Mouse (Mus musculus) limb, embryonic 12.5 days (tissue): ENCODE measurements at regions not wholly inside any gene's neighbourhood (a gene's known extent, or its start where the extent isn't known, plus 50 kb on each side); places are given as distances from the start of the nearest gene placed in this dataset.

Source experiments
- ATAC-seq: fragments of 200-750 bp; cut with Nextera tagmentation; 2 replicates; pipeline ENCODE4 v1.8.0; 2017; ENCODE audit warnings: low read depth, moderate TSS enrichment; ENCODE audit not compliant: insufficient number of reproducible peaks, insufficient read depth, low FRiP score, low TSS enrichment
- H3K27ac ChIP-seq: fragments of 300-500 bp; sonication (generic); 2 replicates; pipeline ENCODE4 v1.5.1; 2016; ENCODE audit warnings: mild to moderate bottlenecking, moderate library complexity
- H3K27me3 ChIP-seq: fragments of 300-500 bp; sonication (generic); 2 replicates; pipeline ENCODE4 v1.6.1; 2016; ENCODE audit warnings: mild to moderate bottlenecking, moderate library complexity
- H3K36me3 ChIP-seq: fragments of 300-500 bp; sonication (generic); 2 replicates; pipeline ENCODE4 v1.6.1; 2016; ENCODE audit warnings: mild to moderate bottlenecking, moderate library complexity
- H3K4me1 ChIP-seq: fragments of 300-500 bp; sonication (generic); replicated peaks from 2 replicates; pipeline ENCODE4 v1.6.1; 2016
- H3K4me2 ChIP-seq: fragments of 300-500 bp; sonication (generic); 2 replicates; pipeline ENCODE4 v1.6.1; 2016; ENCODE audit warnings: mild to moderate bottlenecking, moderate library complexity
- H3K4me3 ChIP-seq: fragments of 300-500 bp; sonication (generic); replicated peaks from 2 replicates; pipeline ENCODE4 v1.5.1; 2016; ENCODE audit warnings: mild to moderate bottlenecking
- H3K9ac ChIP-seq: fragments of 300-500 bp; sonication (generic); replicated peaks from 2 replicates; pipeline ENCODE4 v1.6.1; 2016; ENCODE audit warnings: mild to moderate bottlenecking, moderate library complexity
- H3K9me3 ChIP-seq: fragments of 300-500 bp; sonication (generic); 2 replicates; pipeline ENCODE4 v1.6.1; 2016; ENCODE audit warnings: mild to moderate bottlenecking, moderate library complexity
- WGBS: fragments of 180-500 bp; shearing (Covaris S2); methylation state at CpG from one replicate; pipeline ENCODE4 v1.1.7; 2016; 5-methylcytosine and 5-hydroxymethylcytosine counted together

DNA sequence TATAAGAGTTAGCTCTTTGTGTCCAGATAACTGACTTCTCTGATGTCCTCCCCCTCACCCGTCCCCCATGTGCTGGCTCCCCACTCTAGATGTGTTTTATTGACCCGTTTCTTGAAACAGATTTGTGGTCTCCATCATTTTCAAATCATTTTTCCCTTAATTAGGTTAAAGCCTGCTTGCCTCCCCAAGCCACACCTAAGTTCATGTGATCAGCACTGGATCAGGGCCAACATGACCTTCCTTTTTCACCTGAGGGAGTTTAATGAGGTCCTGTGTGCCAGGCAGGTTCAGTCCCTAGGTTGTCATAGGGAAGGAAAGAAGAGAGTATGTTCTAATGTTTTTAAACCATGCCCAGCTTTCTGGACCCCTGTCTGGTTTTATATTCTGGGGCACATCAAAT lies 390.9 kb upstream of the Slc35b3 start:
- Histone ChIP-seq H3K9me3 (no peaks in the 10 kb centered on the region), H3K27me3 (no peaks in the 10 kb centered on the region), H3K36me3 (no peaks in the 10 kb centered on the region), H3K4me3 (no peak overlapping the region), H3K27ac (no peak overlapping the region), H3K4me2 (no peak overlapping the region), H3K4me1 (0 out of 2 replicates have a peak, but pooled peaks cover 5% of the 10 kb centered on the region), H3K9ac (no peak overlapping the region)
- WGBS: 42% methylated on average over 2 of the region's 2 CpGs
- ATAC-seq: no peak

- 0 out of 2 replicates have a peak, but pooled peaks cover 5% of the 10 kb centered on the region for H3K4me1 ChIP-seq
- 68% methylated on average over 12 of the region's 12 CpGs for WGBS
- H3K9ac ChIP-seq: no peak overlapping the region
- no peak for ATAC-seq
- H3K4me2 ChIP-seq: no peak overlapping the region
- no peaks in the 10 kb centered on the region for H3K9me3 ChIP-seq
- H3K4me3 ChIP-seq: no peak overlapping the region
- H3K27ac ChIP-seq: no peak overlapping the region
- no peaks in the 10 kb centered on the region for H3K27me3 ChIP-seq
- H3K36me3 ChIP-seq: no peaks in the 10 kb centered on the region
Observed at GRCm38 (mm10) chr13:39350668-39351067, 390.0 kb upstream of the Slc35b3 start.

DNA sequence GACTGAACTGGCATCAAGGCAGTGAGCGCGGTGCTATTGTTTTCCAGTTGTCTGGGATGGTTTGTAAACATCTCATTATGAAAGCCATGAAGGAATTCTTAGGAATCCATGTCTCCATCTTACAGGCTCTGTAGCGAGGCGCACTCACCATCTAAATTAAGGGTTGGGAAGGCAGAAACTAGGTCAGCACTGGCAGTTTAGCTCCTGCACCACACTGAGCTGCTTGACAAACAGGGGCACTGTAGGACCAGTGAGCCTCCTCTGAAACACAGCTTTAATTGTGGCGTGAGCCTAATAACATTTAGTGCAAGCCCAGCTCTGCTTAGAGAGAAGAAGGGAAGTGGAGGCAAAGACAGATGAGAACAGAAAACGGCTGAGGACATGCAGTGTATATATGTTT lies 387.1 kb upstream of the Slc35b3 start:
- Histone ChIP-seq H3K4me2 (no peak overlapping the region), H3K9ac (no peak overlapping the region), H3K36me3 (no peaks in the 10 kb centered on the region), H3K27ac (no peak overlapping the region), H3K27me3 (no peaks in the 10 kb centered on the region), H3K9me3 (no peaks in the 10 kb centered on the region), H3K4me3 (no peak overlapping the region), H3K4me1 (0 out of 2 replicates have a peak, but pooled peaks cover 5% of the 10 kb centered on the region)
- no peak for ATAC-seq
- WGBS: 77% methylated on average over 6 of the region's 6 CpGs

GRCm38 (mm10) chr13:39334874-39335273 lies 374.2 kb upstream of the Slc35b3 start:
- Histone ChIP-seq H3K9me3 (no peaks in the 10 kb centered on the region), H3K4me1 (no peaks in the 10 kb centered on the region), H3K4me3 (no peak overlapping the region), H3K27me3 (no peaks in the 10 kb centered on the region), H3K9ac (no peak overlapping the region), H3K36me3 (no peaks in the 10 kb centered on the region), H3K27ac (no peak overlapping the region), H3K4me2 (no peak overlapping the region)
- 63% methylated on average over 7 of the region's 7 CpGs for WGBS
- no peak for ATAC-seq

GRCm38 (mm10) chr13:39329794-39330193 lies 369.1 kb upstream of the Slc35b3 start:
- WGBS: 76% methylated on average over 3 of the region's 3 CpGs
- no peaks in the 10 kb centered on the region for H3K27me3 ChIP-seq

GRCm38 (mm10) chr13:39326176-39326575 lies 365.5 kb upstream of the Slc35b3 start:
- no peaks in the 10 kb centered on the region for H3K36me3 ChIP-seq
- H3K9ac ChIP-seq: no peak overlapping the region
- H3K4me3 ChIP-seq: no peak overlapping the region
- no peaks in the 10 kb centered on the region for H3K4me1 ChIP-seq
- 75% methylated on average over 8 of the region's 8 CpGs for WGBS
- H3K27me3 ChIP-seq: no peaks in the 10 kb centered on the region
- no peaks in the 10 kb centered on the region for H3K9me3 ChIP-seq
- H3K4me2 ChIP-seq: no peak overlapping the region
- no peak for ATAC-seq
- no peak overlapping the region for H3K27ac ChIP-seq

More at GRCm38 (mm10) chr13:39329794-39330193, 369.1 kb upstream of the Slc35b3 start:
- Histone ChIP-seq H3K27ac (no peak overlapping the region), H3K4me2 (no peak overlapping the region), H3K9me3 (no peaks in the 10 kb centered on the region), H3K9ac (no peak overlapping the region), H3K4me3 (no peak overlapping the region), H3K4me1 (no peaks in the 10 kb centered on the region), H3K36me3 (no peaks in the 10 kb centered on the region)
- ATAC-seq: no peak

- H3K36me3 ChIP-seq: no peaks in the 10 kb centered on the region
- 83% methylated on average over 3 of the region's 3 CpGs for WGBS
Observed at GRCm38 (mm10) chr13:39321111-39321510, 360.4 kb upstream of the Slc35b3 start.

GRCm38 (mm10) chr13:39309758-39310157 lies 349.1 kb upstream of the Slc35b3 start:
- H3K27ac ChIP-seq: no peak overlapping the region
- H3K36me3 ChIP-seq: no peaks in the 10 kb centered on the region
- WGBS: 63% methylated on average over 5 of the region's 5 CpGs
- no peaks in the 10 kb centered on the region for H3K9me3 ChIP-seq
- no peak overlapping the region for H3K4me3 ChIP-seq
- no peak overlapping the region for H3K4me2 ChIP-seq
- H3K4me1 ChIP-seq: peaks cover 27% of the 10 kb centered on the region
- H3K27me3 ChIP-seq: peaks cover 4% of the 10 kb centered on the region
- no peak overlapping the region for H3K9ac ChIP-seq
- ATAC-seq: no peak

More at GRCm38 (mm10) chr13:39321111-39321510, 360.4 kb upstream of the Slc35b3 start:
- H3K27ac ChIP-seq: no peak overlapping the region
- no peak overlapping the region for H3K4me2 ChIP-seq
- no peaks in the 10 kb centered on the region for H3K9me3 ChIP-seq
- no peak overlapping the region for H3K9ac ChIP-seq
- H3K4me3 ChIP-seq: no peak overlapping the region
- 0 out of 2 replicates have a peak, but pooled peaks cover 2% of the 10 kb centered on the region for H3K4me1 ChIP-seq
- no peaks in the 10 kb centered on the region for H3K27me3 ChIP-seq
- no peak for ATAC-seq

GRCm38 (mm10) chr13:39307845-39308244 lies 347.2 kb upstream of the Slc35b3 start:
- Histone ChIP-seq H3K9me3 (no peaks in the 10 kb centered on the region), H3K27me3 (no peaks in the 10 kb centered on the region; the same call in 1 of the 2 replicates), H3K4me3 (no peak overlapping the region), H3K4me1 (peaks cover 27% of the 10 kb centered on the region), H3K36me3 (no peaks in the 10 kb centered on the region), H3K9ac (no peak overlapping the region), H3K27ac (peak overlapping the region; percentile 74; the same call in 1 of the 2 replicates), H3K4me2 (no peak overlapping the region)
- 73% methylated on average over 9 of the region's 9 CpGs for WGBS
- no peak for ATAC-seq

DNA sequence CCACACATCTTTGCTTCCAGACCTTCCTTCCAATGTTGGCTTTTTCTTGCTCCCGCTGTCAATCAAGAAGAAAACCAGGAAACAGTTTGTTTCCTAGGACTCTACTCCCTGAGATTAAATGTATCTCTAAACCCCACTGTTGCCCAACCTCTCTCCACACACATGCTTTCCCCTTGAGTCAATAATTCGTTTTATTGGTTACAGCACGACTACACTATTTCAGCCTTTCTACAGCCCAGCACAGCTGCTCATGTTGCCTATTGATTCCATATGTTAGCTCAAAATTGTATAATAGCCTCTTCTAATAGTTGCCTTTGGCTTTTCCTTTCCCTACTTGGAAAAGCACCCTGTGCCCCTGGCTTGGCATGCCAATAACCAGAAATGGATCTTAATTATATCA lies 346.2 kb upstream of the Slc35b3 start:
- Histone ChIP-seq H3K36me3 (no peaks in the 10 kb centered on the region), H3K27me3 (no peaks in the 10 kb centered on the region; the same call in 1 of the 2 replicates), H3K9me3 (no peaks in the 10 kb centered on the region), H3K4me1 (peaks cover 27% of the 10 kb centered on the region), H3K4me2 (no peak overlapping the region), H3K27ac (peak overlapping the region; percentile 74; the same call in 1 of the 2 replicates), H3K4me3 (no peak overlapping the region), H3K9ac (no peak overlapping the region)
- 0 out of 2 replicates have a peak, but pooled peaks have one; percentile 68 for ATAC-seq
- WGBS: 24% methylated on average over 3 of the region's 3 CpGs

- H3K9me3 ChIP-seq: no peaks in the 10 kb centered on the region
- no peak overlapping the region for H3K27ac ChIP-seq
- no peak overlapping the region for H3K4me3 ChIP-seq
- H3K4me2 ChIP-seq: no peak overlapping the region
- H3K36me3 ChIP-seq: no peaks in the 10 kb centered on the region
- H3K27me3 ChIP-seq: no peaks in the 10 kb centered on the region
- no peak overlapping the region for H3K9ac ChIP-seq
- WGBS: 77% methylated on average over 6 of the region's 6 CpGs
- no peak for ATAC-seq
- no peaks in the 10 kb centered on the region for H3K4me1 ChIP-seq
Observed at GRCm38 (mm10) chr13:39297129-39297528, 336.5 kb upstream of the Slc35b3 start.

DNA sequence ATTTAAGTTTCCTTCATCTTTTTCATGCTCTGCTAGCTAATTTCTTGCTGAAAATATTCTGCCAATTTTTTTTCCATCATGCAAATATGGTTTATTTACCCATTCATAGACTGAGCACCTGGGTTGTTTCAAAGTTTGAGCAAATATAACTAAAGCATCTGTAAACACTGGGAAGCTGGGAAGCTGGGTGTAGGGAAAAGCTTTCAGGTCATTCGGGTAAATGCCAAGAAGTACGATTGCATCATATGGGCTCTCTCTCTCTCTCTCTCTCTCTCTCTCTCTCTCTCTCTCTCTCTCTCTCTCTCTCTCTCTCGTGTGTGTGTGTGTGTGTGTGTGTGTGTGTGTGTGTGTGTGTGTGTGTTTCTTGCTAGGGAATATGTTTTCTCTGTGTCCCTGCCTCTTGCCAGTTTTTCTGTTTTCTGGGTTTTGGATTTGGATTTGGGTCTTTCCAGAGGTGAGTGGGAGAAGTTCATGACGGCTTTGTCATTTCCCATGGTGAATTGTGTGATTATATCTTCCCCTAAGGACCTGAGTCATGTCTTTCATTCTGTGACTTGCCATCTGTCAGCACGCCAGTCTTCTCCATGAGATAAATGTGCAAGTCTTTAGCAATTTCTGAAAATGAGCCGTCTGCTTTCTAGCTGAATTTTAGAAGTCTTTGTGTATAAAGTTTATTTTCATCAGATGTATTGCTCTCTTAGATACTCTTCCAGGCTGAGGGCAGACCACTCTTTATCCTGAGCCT lies 329.7 kb upstream of the Slc35b3 start:
- no peaks in the 10 kb centered on the region for H3K27me3 ChIP-seq
- no peak overlapping the region for H3K27ac ChIP-seq
- H3K4me3 ChIP-seq: no peak overlapping the region
- 72% methylated on average over 5 of the region's 6 CpGs for WGBS
- no peak overlapping the region for H3K4me2 ChIP-seq
- no peaks in the 10 kb centered on the region for H3K9me3 ChIP-seq
- H3K36me3 ChIP-seq: no peaks in the 10 kb centered on the region
- H3K4me1 ChIP-seq: no peaks in the 10 kb centered on the region
- no peak for ATAC-seq
- no peak overlapping the region for H3K9ac ChIP-seq
